Mouse (Mus musculus) liver, embryonic 14.5 days (tissue): Measurements from ENCODE around the gene Clpb. TPM values are rescaled to one million over a fixed set of nuclear protein-coding genes. Genes with fewer than 3 reads are reported as not detected.

Experiments used
- ATAC-seq: fragments of 200-750 bp; cut with Nextera tagmentation; 2 replicates; pipeline ENCODE4 v1.8.0; 2017; ENCODE audit warnings: moderate number of reproducible peaks, mild to moderate bottlenecking, moderate library complexity; ENCODE audit not compliant: insufficient read depth
- DNase-seq, 3 experiments: peaks; one replicate each; pipeline ENCODE4 v3.0.0-alpha.2; 2012 to 2013; ENCODE audit warnings: low read depth in 3 of 3, low spot score in 3 of 3
- H3K27ac ChIP-seq: fragments of 300-500 bp; sonication (generic); 2 replicates; pipeline ENCODE4 v1.5.1; 2014; ENCODE audit warnings: moderate library complexity, mild to moderate bottlenecking, control low read depth, inconsistent platforms
- H3K27me3 ChIP-seq: fragments of 300-500 bp; sonication (generic); 2 replicates; pipeline ENCODE4 v1.6.1; 2014; ENCODE audit warnings: mild to moderate bottlenecking, low read length, moderate library complexity; ENCODE audit not compliant: control insufficient read depth, insufficient read depth
- H3K36me3 ChIP-seq: fragments of 300-500 bp; sonication (generic); replicated peaks from 2 replicates; pipeline ENCODE4 v1.6.1; 2014; ENCODE audit warnings: low read depth; ENCODE audit not compliant: control insufficient read depth, insufficient read depth
- H3K4me1 ChIP-seq, 2 experiments: fragments of 200-500 bp in 1 of 2; fragments of 300-500 bp in 1 of 2; sonication (generic) in 1 of 2; replicated peaks; 2 replicates each; pipeline ENCODE4 v1.6.1; 2012 to 2014; ENCODE audit warnings: antibody characterized with exemption in 1 of 2, inconsistent platforms in 1 of 2, low read length in 1 of 2; ENCODE audit not compliant: control insufficient read depth in 2 of 2, insufficient read depth in 2 of 2
- H3K4me2 ChIP-seq: fragments of 300-500 bp; sonication (generic); 2 replicates; pipeline ENCODE4 v1.6.1; 2014; ENCODE audit warnings: low read depth, mild to moderate bottlenecking, control low read depth, moderate library complexity
- H3K4me3 ChIP-seq, 2 experiments: fragments of 200-500 bp in 1 of 2; fragments of 300-500 bp in 1 of 2; sonication (generic) in 1 of 2; 2 replicates each; pipeline ENCODE4 v1.5.1; 2012 to 2014; ENCODE audit warnings: low read depth in 2 of 2, low read length in 2 of 2, mild to moderate bottlenecking in 2 of 2, control low read depth in 1 of 2, inconsistent platforms in 1 of 2, moderate library complexity in 1 of 2; ENCODE audit not compliant: insufficient read depth in 1 of 2
- H3K9ac ChIP-seq: fragments of 300-500 bp; sonication (generic); replicated peaks from 2 replicates; pipeline ENCODE4 v1.6.1; 2014; ENCODE audit warnings: mild to moderate bottlenecking, control low read depth, moderate library complexity
- H3K9me3 ChIP-seq: fragments of 300-500 bp; sonication (generic); 2 replicates; pipeline ENCODE4 v1.6.1; 2016; ENCODE audit warnings: low read length, mixed read lengths; ENCODE audit not compliant: control insufficient read depth
- CTCF ChIP-seq: IDR thresholded peaks from 2 replicates; pipeline ENCODE4 v1.5.1; 2016; ENCODE audit warnings: antibody characterized with exemption, low read depth, control low read depth
- EP300 ChIP-seq: IDR thresholded peaks from 2 replicates; pipeline ENCODE4 v1.6.1; 2016; ENCODE audit warnings: antibody characterized with exemption, low read depth
- WGBS: fragments of 180-500 bp; shearing (Covaris S2); extraction: QIAGEN DNeasy Blood & Tissue Kit; methylation state at CpG from one replicate; pipeline ENCODE4 v1.1.7; 2014; ENCODE audit not compliant: insufficient replicate concordance; 5-methylcytosine and 5-hydroxymethylcytosine counted together
- polyA plus RNA-seq, 2 experiments: library from polyadenylated mRNA; depleted of rRNA in 1 of 2; stranded (reverse) in 1 of 2; unstranded in 1 of 2; fragments of >200 nt; fragmentation: Nextera tagmentation in 1 of 2; extraction: Ambion mirVana in 1 of 2; gene quantifications; 2 replicates each; pipeline versions ENCODE4 v1.2.1 to v1.2.3; 2012 to 2014

The Clpb gene
- polyA plus RNA-seq, 2 experiments = 8.3 to 18.7 TPM

GRCm38 (mm10) chr7:101771604-101772003, 108.2 kb downstream of the Clpb start:
- 54% methylated on average over 1 of the region's 1 CpGs for WGBS
- no peaks in the 10 kb centered on the region for H3K4me1 ChIP-seq
- no peak for ATAC-seq

GRCm38 (mm10) chr7:101772687-101773086, 109.3 kb downstream of the Clpb start:
- Histone ChIP-seq H3K27ac (no peak overlapping the region), H3K27me3 (no peaks in the 10 kb centered on the region), H3K36me3 (no peaks in the 10 kb centered on the region), H3K9ac (no peak overlapping the region), H3K4me2 (no peak overlapping the region), H3K4me3 (no peak overlapping the region), H3K9me3 (no peaks in the 10 kb centered on the region), H3K4me1 (no peaks in the 10 kb centered on the region)
- DNase-seq (no peak), ATAC-seq (no peak)
- 71% methylated on average over 8 of the region's 8 CpGs for WGBS
- TF ChIP-seq EP300 (no peak), CTCF (no peak)

More at GRCm38 (mm10) chr7:101771604-101772003, 108.2 kb downstream of the Clpb start:
- no peaks in the 10 kb centered on the region for H3K27me3 ChIP-seq
- no peaks in the 10 kb centered on the region for H3K9me3 ChIP-seq
- DNase-seq = no peak
- H3K36me3 ChIP-seq = no peaks in the 10 kb centered on the region
- H3K27ac ChIP-seq = no peak overlapping the region
- H3K4me3 ChIP-seq = no peak overlapping the region
- no peak overlapping the region for H3K4me2 ChIP-seq
- TF ChIP-seq EP300 (no peak), CTCF (no peak)
- H3K9ac ChIP-seq = no peak overlapping the region

- TF ChIP-seq EP300 (no peak), CTCF (no peak)
- DNase-seq = no peak
- no peak for ATAC-seq
- Histone ChIP-seq H3K9ac (no peak overlapping the region), H3K4me1 (no peaks in the 10 kb centered on the region), H3K27ac (no peak overlapping the region), H3K4me2 (no peak overlapping the region), H3K27me3 (no peaks in the 10 kb centered on the region), H3K36me3 (no peaks in the 10 kb centered on the region), H3K9me3 (no peaks in the 10 kb centered on the region), H3K4me3 (no peak overlapping the region)
- WGBS = 70% methylated on average over 1 of the region's 1 CpGs
Observed at GRCm38 (mm10) chr7:101777053-101777452, 113.6 kb downstream of the Clpb start.

- Histone ChIP-seq H3K4me2 (peak within 1 kb of the TSS; percentile 24), H3K4me3 (no peak within 1 kb of the TSS), H3K9me3 (no peaks in the 10 kb centered on the region), H3K27me3 (peaks cover 62% of the 10 kb centered on the region), H3K9ac (no peak within 1 kb of the TSS), H3K27ac (no peak within 1 kb of the TSS), H3K36me3 (no peaks in the 10 kb centered on the region), H3K4me1 (no peaks in the 10 kb centered on the region)
- DNase-seq = no peak
- TF ChIP-seq CTCF (no peak), EP300 (no peak)
- 2% methylated on average over 35 of the region's 45 CpGs for WGBS
- no peak for ATAC-seq
Observed at GRCm38 (mm10) chr7:101817861-101818401, 154.5 kb downstream of the Clpb start, which contains the start of gene Phox2a. Gene Phox2a, plus strand, starts transcription at chr7:101818313.

- no peaks in the 10 kb centered on the region for H3K9me3 ChIP-seq
- no peaks in the 10 kb centered on the region for H3K36me3 ChIP-seq
- H3K27ac ChIP-seq = no peak overlapping the region
- no peak overlapping the region for H3K9ac ChIP-seq
- TF ChIP-seq CTCF = no peak
- TF ChIP-seq EP300 = no peak
- no peak overlapping the region for H3K4me2 ChIP-seq
- H3K4me1 ChIP-seq = no peaks in the 10 kb centered on the region
- peaks cover 68% of the 10 kb centered on the region for H3K27me3 ChIP-seq
- DNase-seq (no peak), ATAC-seq (no peak)
- WGBS = 3% methylated on average over 35 of the region's 35 CpGs
- no peak overlapping the region for H3K4me3 ChIP-seq
Observed at GRCm38 (mm10) chr7:101820295-101821030, 157.0 kb downstream of the Clpb start.
